Mouse (Mus musculus) CD4-positive, CD25-positive, alpha-beta regulatory T cell, adult 2 months (primary cell): Measurements from ENCODE around the gene Wscd2.

Experiments
- DNase-seq: peaks from one replicate; pipeline ENCODE4 v3.0.0-alpha.2; 2012; ENCODE audit warnings: low read depth, low spot score

Wscd2 gene

GRCm38 (mm10) chr5:113539438-113539837 lies 49.3 kb downstream of the Wscd2 start:
- DNase-seq, result peak; percentile 55

- DNase-seq, result no peak
Observed at GRCm38 (mm10) chr5:113539858-113540257, 49.7 kb downstream of the Wscd2 start.

- DNase-seq, result no peak
Observed at GRCm38 (mm10) chr5:113541196-113541595, 51.1 kb downstream of the Wscd2 start.

GRCm38 (mm10) chr5:113542885-113543476 lies 52.8 kb downstream of the Wscd2 start:
- no peak for DNase-seq

DNA sequence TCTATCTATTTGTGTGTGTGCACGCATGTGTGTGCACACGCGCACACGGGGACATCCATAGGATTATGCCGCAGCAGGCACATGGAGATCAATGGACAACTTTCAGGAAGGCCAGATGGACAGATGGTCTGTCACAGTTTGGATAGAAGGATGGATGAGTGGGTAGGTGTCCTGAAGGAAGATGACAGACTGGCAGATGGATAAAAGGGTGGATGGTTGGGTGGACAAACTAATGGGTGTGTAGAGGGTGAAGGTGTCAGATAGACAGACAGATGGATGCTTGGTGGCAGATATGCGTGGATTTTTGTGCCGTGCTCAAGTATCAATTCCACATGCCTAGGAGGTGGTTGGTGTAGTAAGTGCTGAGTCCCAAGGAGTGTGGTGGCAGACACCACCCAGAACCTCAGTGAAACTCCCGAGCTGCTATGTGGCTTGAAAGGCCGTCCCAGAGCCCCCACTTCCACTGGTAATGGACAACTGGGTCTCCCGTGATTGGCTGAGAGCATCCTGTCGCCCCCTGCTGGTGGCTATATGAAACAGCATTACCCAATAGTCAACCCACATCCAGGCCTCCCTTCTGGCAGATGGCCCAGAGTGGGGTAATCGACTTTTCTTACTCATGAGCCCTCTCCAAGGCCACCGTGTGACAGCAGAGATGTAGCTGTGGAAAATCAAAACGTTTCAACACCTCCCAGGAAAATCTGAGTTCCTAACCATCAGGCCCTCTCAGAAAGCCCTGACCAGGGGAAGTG lies 58.0 kb downstream of the Wscd2 start:
- DNase-seq, result peak; percentile 78

- no peak for DNase-seq
Observed at GRCm38 (mm10) chr5:113550249-113550648, 60.1 kb downstream of the Wscd2 start.

GRCm38 (mm10) chr5:113550759-113551158 lies 60.6 kb downstream of the Wscd2 start:
- no peak for DNase-seq

GRCm38 (mm10) chr5:113553402-113553897 lies 63.3 kb downstream of the Wscd2 start:
- DNase-seq, result peak; percentile 30

DNA sequence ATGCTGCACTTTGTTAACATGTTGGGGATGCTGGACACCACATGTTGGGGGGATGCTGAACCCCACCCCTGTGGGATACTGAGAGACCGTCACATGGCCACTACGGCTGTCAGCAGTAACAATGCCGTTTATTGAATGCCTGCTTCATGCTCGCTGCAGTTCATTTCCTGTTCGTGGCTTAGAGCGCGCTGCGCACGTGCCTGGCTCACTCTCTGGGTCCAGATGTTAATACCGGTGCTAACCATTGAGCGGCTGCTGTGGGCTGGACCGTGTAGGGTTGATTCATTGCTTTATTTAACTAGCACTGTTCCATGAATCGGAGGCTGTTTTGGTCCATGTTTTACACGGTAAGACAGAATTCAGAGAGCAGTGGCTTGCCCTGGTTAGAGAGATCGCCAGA lies 64.0 kb downstream of the Wscd2 start:
- DNase-seq, result no peak

DNA sequence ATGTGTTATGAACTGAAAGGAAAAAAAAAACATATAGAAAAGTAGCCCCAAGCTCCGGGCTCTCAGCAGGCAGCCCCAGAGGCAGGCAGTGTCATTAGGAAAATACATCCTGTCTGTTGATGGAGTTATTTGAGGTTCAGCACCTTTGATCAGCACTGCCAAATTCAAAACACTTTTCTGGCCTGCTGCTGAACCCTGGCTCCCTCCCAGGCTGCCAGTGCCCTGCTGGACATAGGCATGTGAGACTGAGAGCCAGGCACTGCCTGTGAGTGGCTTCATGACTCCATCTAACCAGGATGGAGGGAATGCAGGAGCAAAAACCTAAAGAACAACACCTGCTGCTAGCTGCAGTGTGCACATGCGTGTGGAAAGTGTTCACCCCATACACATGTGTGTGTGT lies 64.4 kb downstream of the Wscd2 start:
- no peak for DNase-seq

DNA sequence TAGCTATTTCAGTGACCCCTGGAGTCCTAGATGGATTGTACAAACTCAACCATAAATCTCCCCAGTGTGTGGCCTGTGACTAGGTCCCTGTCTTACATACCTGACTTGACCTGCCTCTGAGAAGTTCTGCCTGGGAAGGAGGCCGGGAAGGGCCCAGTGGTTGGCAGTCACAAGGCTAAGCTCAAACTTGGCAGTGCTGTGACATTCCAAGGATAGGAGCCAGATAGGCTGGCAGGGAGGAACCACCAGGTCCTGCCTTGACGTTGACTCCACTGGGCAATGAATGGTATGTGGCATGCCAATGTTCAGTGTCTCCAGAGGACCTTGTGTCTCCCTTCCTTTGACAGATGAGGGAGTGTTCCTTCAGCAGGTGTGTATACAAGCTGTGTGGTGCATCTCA lies 65.6 kb downstream of the Wscd2 start:
- no peak for DNase-seq

DNA sequence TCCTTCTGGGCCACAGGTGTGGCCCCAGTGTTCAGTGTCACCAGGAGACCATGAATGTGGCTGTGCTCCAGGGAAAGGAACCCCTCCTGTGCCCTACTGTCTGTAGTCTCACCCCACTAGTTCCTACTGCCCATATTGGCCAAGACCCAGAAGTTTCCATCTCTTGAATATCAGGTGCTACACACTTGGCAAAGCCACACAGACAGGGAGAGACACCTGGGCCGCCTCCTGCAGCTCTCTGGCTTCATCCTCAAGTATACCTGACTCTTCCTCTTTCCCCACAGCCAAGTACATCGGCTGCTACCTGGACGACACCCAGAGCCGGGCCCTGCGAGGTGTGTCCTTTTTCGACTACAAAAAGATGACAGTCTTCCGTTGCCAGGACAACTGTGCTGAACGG lies 67.9 kb downstream of the Wscd2 start:
- no peak for DNase-seq

DNA sequence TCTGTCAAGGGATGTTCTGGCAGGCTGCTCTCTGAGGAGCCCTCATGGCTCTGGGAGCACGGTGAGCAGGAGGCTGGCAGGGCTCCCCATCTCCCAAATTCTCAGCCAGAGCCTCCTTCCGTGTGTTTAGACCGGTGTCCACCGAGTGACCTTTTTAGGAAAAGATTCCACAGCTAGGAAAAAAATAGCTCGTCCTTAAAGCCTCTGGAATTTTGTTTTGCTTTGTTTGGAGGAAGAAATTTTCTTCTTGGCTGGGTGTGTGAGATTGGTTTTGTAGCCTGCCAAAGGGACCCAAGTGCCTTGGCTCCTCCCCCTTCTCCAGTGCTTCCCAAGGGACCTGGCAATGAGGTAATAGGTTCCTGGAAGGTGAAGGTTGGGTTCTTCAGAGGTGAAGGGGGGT lies 69.5 kb downstream of the Wscd2 start:
- DNase-seq, result no peak

DNA sequence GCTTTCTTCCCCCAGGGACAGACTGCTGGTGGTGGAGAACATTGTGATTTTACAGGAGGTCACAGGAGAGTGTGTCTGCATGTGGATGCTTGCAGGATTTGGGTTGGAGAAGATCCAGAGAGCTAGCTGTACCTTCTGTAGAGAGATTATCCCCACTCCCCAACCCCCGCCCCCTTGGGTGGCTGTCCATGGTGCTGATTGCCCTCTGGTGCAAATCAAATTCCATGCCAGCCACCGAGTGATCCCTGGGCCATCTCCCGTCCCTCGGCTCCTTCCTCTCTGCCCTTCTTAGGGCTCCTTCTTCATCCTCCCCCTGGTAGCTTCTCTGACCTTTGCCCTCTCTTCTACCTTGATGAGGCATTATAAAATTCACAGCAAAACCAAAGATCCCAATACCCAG lies 74.3 kb downstream of the Wscd2 start:
- no peak for DNase-seq

DNA sequence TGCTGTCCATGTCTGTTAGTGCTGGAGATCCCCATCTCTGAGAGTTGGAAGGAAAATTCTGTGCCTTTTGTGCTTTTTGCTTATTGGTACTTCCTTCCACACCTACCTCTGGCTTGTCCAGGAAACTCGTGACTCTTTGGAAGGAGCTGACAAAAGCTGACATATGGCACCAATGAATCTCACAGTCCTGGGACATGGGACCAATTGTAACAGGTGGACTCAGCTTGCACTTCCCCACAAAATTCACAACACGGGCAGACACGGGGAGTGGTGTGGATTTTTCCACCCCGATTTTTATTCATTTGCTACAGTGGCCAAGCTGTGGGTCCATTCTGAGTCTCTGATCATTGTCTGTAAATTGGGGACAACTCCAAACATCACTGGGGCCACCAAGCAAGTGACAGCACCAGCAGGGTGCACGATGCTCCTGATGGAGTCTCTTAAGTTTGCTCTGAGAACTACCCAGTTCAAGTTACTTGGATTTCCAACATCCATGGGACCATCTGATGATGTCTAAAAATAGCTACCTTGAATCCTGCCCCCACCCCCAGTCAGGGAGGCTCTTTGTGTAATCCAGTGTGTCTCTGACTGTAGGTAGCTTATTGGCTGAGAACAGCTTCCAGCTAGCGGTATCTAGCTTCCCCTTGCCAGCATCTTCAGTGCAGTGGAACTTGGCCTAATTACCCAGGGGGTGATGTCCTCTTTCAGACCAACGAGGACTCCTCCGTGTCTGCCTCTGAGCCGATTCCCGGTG lies 75.1 kb downstream of the Wscd2 start:
- no peak for DNase-seq

- DNase-seq, result no peak
Observed at GRCm38 (mm10) chr5:113565858-113566257, 75.7 kb downstream of the Wscd2 start.

- no peak for DNase-seq
Observed at GRCm38 (mm10) chr5:113570056-113570717, 80.1 kb downstream of the Wscd2 start.

- DNase-seq, result no peak
Observed at GRCm38 (mm10) chr5:113577555-113577954, 87.4 kb downstream of the Wscd2 start.

- DNase-seq, result no peak
Observed at GRCm38 (mm10) chr5:113578428-113578827, 88.3 kb downstream of the Wscd2 start.

- DNase-seq, result no peak
Observed at GRCm38 (mm10) chr5:113579128-113579527, 89.0 kb downstream of the Wscd2 start.

DNA sequence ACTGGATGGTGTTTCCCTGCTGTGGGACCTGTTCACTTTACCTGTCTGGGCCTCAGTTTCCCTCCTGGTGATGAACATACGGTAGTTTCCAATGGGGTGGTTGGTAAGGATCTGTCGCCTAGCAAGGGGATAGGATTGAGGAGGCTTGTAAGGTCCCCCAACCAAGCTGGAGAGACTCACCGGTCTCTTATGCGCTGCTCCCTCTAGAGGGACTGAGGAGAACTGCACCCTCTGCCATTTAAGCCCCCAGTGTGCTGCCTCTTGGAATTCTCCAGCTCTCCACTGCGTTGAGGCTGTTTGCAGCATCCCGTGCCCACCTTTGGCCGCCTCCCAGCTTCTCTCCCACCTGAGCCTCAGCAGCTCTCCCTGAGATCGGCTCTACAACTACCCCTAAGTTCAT lies 90.1 kb downstream of the Wscd2 start:
- DNase-seq, result peak; percentile 40

DNA sequence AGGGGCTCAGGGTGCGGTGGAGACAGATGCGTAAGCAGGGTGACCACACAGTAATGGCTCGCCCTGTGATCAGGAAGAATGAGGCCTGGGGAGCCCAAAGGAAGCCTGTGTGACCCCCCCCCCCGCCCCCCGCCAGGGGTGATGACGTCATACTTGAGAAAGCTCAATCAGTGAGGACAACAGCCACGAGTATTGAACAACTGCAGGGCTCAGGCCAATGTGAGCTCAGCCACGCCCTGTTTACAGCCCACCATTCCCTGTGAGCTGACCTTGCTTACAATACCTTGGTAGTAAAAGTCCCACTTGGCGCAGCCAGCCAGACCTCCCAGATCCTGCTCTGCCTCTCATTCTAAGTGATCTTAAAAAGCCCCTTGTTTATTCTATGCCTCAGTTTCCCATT lies 90.7 kb downstream of the Wscd2 start:
- DNase-seq, result no peak
